Mouse (Mus musculus): ENCODE data around the gene Cdc42.

DNA sequence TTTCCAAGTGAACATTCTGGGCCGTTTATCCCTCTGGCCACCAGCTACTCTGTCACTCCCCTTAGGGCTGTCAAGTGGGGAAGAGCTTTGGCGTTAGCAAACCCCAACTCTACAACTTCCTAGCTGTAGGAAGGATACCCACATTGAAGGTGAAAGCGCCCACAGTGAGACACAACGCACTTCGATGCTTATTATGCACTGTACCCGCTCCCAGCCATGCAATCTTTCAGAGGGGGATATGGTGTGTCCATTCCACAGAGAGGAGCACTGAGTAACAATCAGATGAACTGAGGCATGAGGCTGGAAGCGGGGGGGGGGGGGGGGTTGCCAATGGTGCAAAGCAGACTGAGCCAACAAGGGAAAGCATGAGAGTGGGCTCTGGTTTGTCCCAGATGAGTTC lies 52.5 kb downstream of the Cdc42 start:
- TF ChIP-seq POLR2A (IDR thresholded peaks at IDR 0.05; ENCODE audit: insufficient read length, low read depth): no peak
- no peak for TF ChIP-seq MYOG (IDR thresholded peaks at IDR 0.05; ENCODE audit: control insufficient read depth in 1 of 3, insufficient read depth in 1 of 3, insufficient read length in 2 of 3, low read depth in 2 of 3)
- no peak for TF ChIP-seq MAX (IDR thresholded peaks at IDR 0.05; ENCODE audit: low read depth)
- no peak for TF ChIP-seq USF1 (IDR thresholded peaks at IDR 0.05; ENCODE audit: low read depth)
- no peak for TF ChIP-seq TCF3 (IDR thresholded peaks at IDR 0.05; ENCODE audit: insufficient read length, low read depth)
- no peak for TF ChIP-seq MYOD1 (IDR thresholded peaks at IDR 0.05; ENCODE audit: control insufficient read depth in 1 of 3, insufficient read length in 2 of 3, low read depth in 2 of 3)
- TF ChIP-seq E2F4 (IDR thresholded peaks at IDR 0.05; ENCODE audit: insufficient read depth): no peak
- TF ChIP-seq POLR2AphosphoS2 (IDR thresholded peaks at IDR 0.05; ENCODE audit: insufficient read length, low read depth): no peak
- TF ChIP-seq TCF12 (IDR thresholded peaks at IDR 0.05; ENCODE audit: insufficient read depth, poor library complexity, severe bottlenecking): no peak
- TF ChIP-seq SRF (IDR thresholded peaks at IDR 0.05; ENCODE audit: control insufficient read depth, insufficient read length, low read depth): no peak
- no peak for TF ChIP-seq CEBPB (IDR thresholded peaks at IDR 0.05; ENCODE audit: insufficient read depth, poor library complexity, severe bottlenecking)
